Mouse (Mus musculus) intestine, embryonic 16.5 days (tissue): ENCODE data around the gene F13b. TPM values are rescaled to one million over a fixed set of nuclear protein-coding genes. Genes with fewer than 3 reads are reported as not detected.

ENCODE experiments used
- ATAC-seq: fragments of 200-750 bp; cut with Nextera tagmentation; 2 replicates; pipeline ENCODE4 v1.8.0; 2017; ENCODE audit warnings: moderate TSS enrichment, moderate library complexity
- H3K27ac ChIP-seq: fragments of 300-500 bp; sonication (generic); 2 replicates; pipeline ENCODE4 v1.5.1; 2014; ENCODE audit warnings: mild to moderate bottlenecking, low read length
- H3K27me3 ChIP-seq: fragments of 300-500 bp; sonication (generic); replicated peaks from 2 replicates; pipeline ENCODE4 v1.6.1; 2014; ENCODE audit warnings: low read length, control low read depth, mixed read lengths; ENCODE audit not compliant: control insufficient read depth, insufficient read depth
- H3K36me3 ChIP-seq: fragments of 300-500 bp; sonication (generic); 2 replicates; pipeline ENCODE4 v1.6.1; 2014; ENCODE audit warnings: low read length, control low read depth; ENCODE audit not compliant: control insufficient read depth, insufficient read depth
- H3K4me1 ChIP-seq: fragments of 300-500 bp; sonication (generic); 2 replicates; pipeline ENCODE4 v1.6.1; 2014; ENCODE audit warnings: low read length, control low read depth, mixed read lengths; ENCODE audit not compliant: control insufficient read depth, insufficient read depth
- H3K4me2 ChIP-seq: fragments of 300-500 bp; sonication (generic); 2 replicates; pipeline ENCODE4 v1.6.1; 2014; ENCODE audit warnings: low read depth, low read length, control low read depth
- H3K4me3 ChIP-seq: fragments of 300-500 bp; sonication (generic); 2 replicates; pipeline ENCODE4 v1.5.1; 2014; ENCODE audit warnings: mild to moderate bottlenecking, low read length
- H3K9ac ChIP-seq: fragments of 300-500 bp; sonication (generic); 2 replicates; pipeline ENCODE4 v1.6.1; 2014; ENCODE audit warnings: low read depth, low read length
- H3K9me3 ChIP-seq: fragments of 300-500 bp; sonication (generic); 2 replicates; pipeline ENCODE4 v1.6.1; 2016; ENCODE audit warnings: low read length, control low read depth; ENCODE audit not compliant: control insufficient read depth
- WGBS: fragments of 180-500 bp; shearing (Covaris S2); extraction: QIAGEN DNeasy Blood & Tissue Kit; methylation state at CpG from one replicate; pipeline ENCODE4 v1.1.7; 2014; 5-methylcytosine and 5-hydroxymethylcytosine counted together
- polyA plus RNA-seq: library from polyadenylated mRNA; unstranded; fragments of >200 nt; fragmentation: Nextera tagmentation; extraction: Ambion mirVana; gene quantifications from 2 replicates; pipeline ENCODE4 v1.2.1, GENCODE M21; 2015

Gene F13b
- polyA plus RNA-seq: 0.34 and 0.68 TPM in 2 replicates

- no peak within 1 kb of the TSS for H3K9ac ChIP-seq
- H3K9me3 ChIP-seq: no peaks in the 10 kb centered on the region
- 56% methylated on average over 3 of the region's 3 CpGs for WGBS
- no peaks in the 10 kb centered on the region for H3K27me3 ChIP-seq
- H3K36me3 ChIP-seq: no peaks in the 10 kb centered on the region
- ATAC-seq: peak; percentile 70; the same call in 1 of the 2 replicates
- H3K4me1 ChIP-seq: no peaks in the 10 kb centered on the region
- no peak within 1 kb of the TSS for H3K27ac ChIP-seq
- H3K4me3 ChIP-seq: no peak within 1 kb of the TSS
- no peak within 1 kb of the TSS for H3K4me2 ChIP-seq
Observed at GRCm38 (mm10) chr1:139501258-139501752, at the start of gene F13b. F13b (plus strand) TSS chr1:139501702.

GRCm38 (mm10) chr1:139454340-139455225 lies 46.9 kb upstream of the F13b start, which contains the start of gene Aspm:
Aspm (plus strand) TSS chr1:139454772.
- H3K27ac ChIP-seq: 0 out of 2 replicates have a peak within 1 kb of the TSS, but pooled peaks have one; percentile 5
- peak within 1 kb of the TSS; percentile 79 for H3K9ac ChIP-seq
- peak; percentile 100 for ATAC-seq
- H3K27me3 ChIP-seq: no peaks in the 10 kb centered on the region
- no peaks in the 10 kb centered on the region for H3K9me3 ChIP-seq
- peak within 1 kb of the TSS; percentile 80 for H3K4me3 ChIP-seq
- H3K36me3 ChIP-seq: peaks cover 5% of the 10 kb centered on the region; the same call in 1 of the 2 replicates
- H3K4me1 ChIP-seq: peaks cover 10% of the 10 kb centered on the region
- H3K4me2 ChIP-seq: peak within 1 kb of the TSS; percentile 90
- WGBS: under 1% methylated on average over 59 of the region's 65 CpGs

GRCm38 (mm10) chr1:139455226-139455869 lies 46.2 kb upstream of the F13b start:
- H3K9ac ChIP-seq: peak overlapping the region; percentile 79
- H3K27ac ChIP-seq: 0 out of 2 replicates have a peak overlapping the region, but pooled peaks have one; percentile 5
- peaks cover 5% of the 10 kb centered on the region; the same call in 1 of the 2 replicates for H3K36me3 ChIP-seq
- H3K4me1 ChIP-seq: peaks cover 10% of the 10 kb centered on the region
- peak; percentile 52 for ATAC-seq
- WGBS: 3% methylated on average over 17 of the region's 17 CpGs
- H3K4me3 ChIP-seq: peak overlapping the region; percentile 80
- peak overlapping the region; percentile 90 for H3K4me2 ChIP-seq
- no peaks in the 10 kb centered on the region for H3K9me3 ChIP-seq
- H3K27me3 ChIP-seq: no peaks in the 10 kb centered on the region

- no peaks in the 10 kb centered on the region for H3K27me3 ChIP-seq
- peaks cover 10% of the 10 kb centered on the region; the same call in 1 of the 2 replicates for H3K36me3 ChIP-seq
Observed at GRCm38 (mm10) chr1:139460807-139461206, 40.7 kb upstream of the F13b start.

GRCm38 (mm10) chr1:139465936-139466335 lies 35.6 kb upstream of the F13b start:
- ATAC-seq: no peak
- no peak overlapping the region for H3K4me2 ChIP-seq
- WGBS: 93% methylated on average over 11 of the region's 11 CpGs
- H3K36me3 ChIP-seq: 0 out of 2 replicates have a peak, but pooled peaks cover 5% of the 10 kb centered on the region
- no peak overlapping the region for H3K4me3 ChIP-seq
- H3K27me3 ChIP-seq: no peaks in the 10 kb centered on the region
- no peaks in the 10 kb centered on the region for H3K9me3 ChIP-seq
- H3K27ac ChIP-seq: no peak overlapping the region
- no peak overlapping the region for H3K9ac ChIP-seq
- H3K4me1 ChIP-seq: no peaks in the 10 kb centered on the region

More at GRCm38 (mm10) chr1:139460807-139461206, 40.7 kb upstream of the F13b start:
- WGBS: 86% methylated on average over 5 of the region's 5 CpGs
- H3K4me2 ChIP-seq: no peak overlapping the region
- H3K9ac ChIP-seq: no peak overlapping the region
- no peak overlapping the region for H3K27ac ChIP-seq
- H3K4me3 ChIP-seq: no peak overlapping the region
- peaks cover 7% of the 10 kb centered on the region for H3K4me1 ChIP-seq
- ATAC-seq: no peak
- no peaks in the 10 kb centered on the region for H3K9me3 ChIP-seq

GRCm38 (mm10) chr1:139478898-139479297 lies 22.6 kb upstream of the F13b start:
- no peak for ATAC-seq
- H3K36me3 ChIP-seq: peaks cover 7% of the 10 kb centered on the region
- 90% methylated on average over 11 of the region's 11 CpGs for WGBS

GRCm38 (mm10) chr1:139480246-139480645 lies 21.3 kb upstream of the F13b start:
- peaks cover 7% of the 10 kb centered on the region; the same call in 1 of the 2 replicates for H3K36me3 ChIP-seq
- no peak overlapping the region for H3K9ac ChIP-seq
- H3K27ac ChIP-seq: no peak overlapping the region
- H3K4me3 ChIP-seq: no peak overlapping the region
- no peaks in the 10 kb centered on the region for H3K4me1 ChIP-seq
- no peak for ATAC-seq
- H3K4me2 ChIP-seq: no peak overlapping the region
- no peaks in the 10 kb centered on the region for H3K27me3 ChIP-seq
- WGBS: 89% methylated on average over 8 of the region's 8 CpGs
- no peaks in the 10 kb centered on the region for H3K9me3 ChIP-seq

More at GRCm38 (mm10) chr1:139478898-139479297, 22.6 kb upstream of the F13b start:
- no peaks in the 10 kb centered on the region for H3K9me3 ChIP-seq
- no peaks in the 10 kb centered on the region for H3K27me3 ChIP-seq
- H3K4me2 ChIP-seq: no peak overlapping the region
- H3K9ac ChIP-seq: no peak overlapping the region
- no peak overlapping the region for H3K27ac ChIP-seq
- H3K4me3 ChIP-seq: no peak overlapping the region
- no peaks in the 10 kb centered on the region for H3K4me1 ChIP-seq

GRCm38 (mm10) chr1:139481146-139481545 lies 20.4 kb upstream of the F13b start:
- Histone ChIP-seq H3K36me3 (peaks cover 7% of the 10 kb centered on the region; the same call in 1 of the 2 replicates), H3K9me3 (no peaks in the 10 kb centered on the region), H3K4me3 (no peak overlapping the region), H3K4me1 (no peaks in the 10 kb centered on the region), H3K27me3 (no peaks in the 10 kb centered on the region), H3K4me2 (no peak overlapping the region), H3K27ac (no peak overlapping the region), H3K9ac (no peak overlapping the region)
- WGBS: 75% methylated on average over 4 of the region's 4 CpGs
- ATAC-seq: no peak

GRCm38 (mm10) chr1:139494630-139495029 lies 6.9 kb upstream of the F13b start:
- no peaks in the 10 kb centered on the region for H3K27me3 ChIP-seq
- 92% methylated on average over 3 of the region's 3 CpGs for WGBS
- H3K4me3 ChIP-seq: no peak overlapping the region
- H3K27ac ChIP-seq: no peak overlapping the region
- no peak for ATAC-seq
- H3K4me1 ChIP-seq: no peaks in the 10 kb centered on the region
- H3K9me3 ChIP-seq: no peaks in the 10 kb centered on the region
- H3K9ac ChIP-seq: no peak overlapping the region
- no peak overlapping the region for H3K4me2 ChIP-seq
- H3K36me3 ChIP-seq: no peaks in the 10 kb centered on the region; the same call in 1 of the 2 replicates
